Mouse (Mus musculus) heart, adult 2 months (tissue): ENCODE data around the gene Tmem269.

ENCODE experiments used
- CTCF ChIP-seq: fragments of 200-600 bp; IDR thresholded peaks from 2 replicates; pipeline ENCODE4 v1.8.1; 2022; ENCODE audit warnings: antibody characterized with exemption, mild to moderate bottlenecking, moderate library complexity
- EP300 ChIP-seq: fragments of 200-500 bp; IDR thresholded peaks from 2 replicates; pipeline ENCODE4 v1.6.1; 2011; ENCODE audit warnings: low read depth, low read length, control low read depth; ENCODE audit not compliant: insufficient read depth
- POLR2A ChIP-seq: fragments of 200-500 bp; IDR thresholded peaks from 2 replicates; pipeline ENCODE4 v1.6.1; 2011; ENCODE audit warnings: mild to moderate bottlenecking, low read depth, low read length, control low read depth; ENCODE audit not compliant: insufficient read depth

- TF ChIP-seq POLR2A (no peak), CTCF (peak; percentile 74), EP300 (no peak)
Measured at GRCm38 (mm10) chr4:119223696-119224095, 5.7 kb upstream of the Tmem269 start.
